Mouse (Mus musculus): Measurements from ENCODE around the gene Glrx. TPM values are rescaled to one million over a fixed set of nuclear protein-coding genes. Genes with fewer than 3 reads are reported as not detected.

Gene Glrx
- 4.1 TPM for polyA plus RNA-seq (2014; fragmentation: Illumina TruSeq; extraction: RNeasy Lipid Tissue Mini Kit (QIAGEN cat#74804); ENCODE audit: low read depth, low replicate concordance)

DNA sequence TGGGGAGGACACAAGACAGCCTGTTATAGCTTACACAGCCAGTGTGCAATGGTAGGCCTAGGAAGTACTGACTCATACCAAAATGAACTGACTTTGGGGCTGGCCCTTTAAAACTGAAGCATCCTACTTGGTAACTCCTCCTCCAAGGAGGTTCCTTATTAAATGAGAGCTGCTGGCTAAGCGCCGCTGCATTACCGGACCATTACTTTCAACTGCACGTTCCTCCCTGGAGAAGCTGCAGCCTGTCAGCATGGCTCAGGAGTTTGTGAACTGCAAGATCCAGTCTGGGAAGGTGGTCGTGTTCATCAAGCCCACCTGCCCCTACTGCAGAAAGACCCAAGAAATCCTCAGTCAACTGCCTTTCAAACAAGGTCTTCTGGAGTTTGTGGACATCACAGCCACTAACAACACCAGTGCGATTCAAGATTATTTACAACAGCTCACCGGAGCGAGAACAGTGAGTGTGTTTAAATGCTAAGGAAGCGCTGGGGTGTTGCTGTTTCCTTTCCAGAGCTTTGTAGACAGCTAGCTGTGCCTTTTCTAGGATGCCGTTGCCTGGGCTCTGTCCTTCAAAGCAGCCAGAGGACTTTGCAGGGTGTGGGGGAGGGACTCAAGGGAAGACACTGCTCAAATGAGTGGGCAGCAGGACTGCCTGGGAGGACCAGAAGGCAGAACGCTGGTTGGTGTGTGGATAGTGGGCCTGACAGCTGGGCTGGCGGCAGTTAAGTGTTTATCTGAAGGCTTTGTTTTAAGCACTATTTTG is at the start of gene Glrx:
Gene Glrx (plus strand): TSS at position 150 of the 763 bp plus-strand sequence.

Other genes starting within 250 kb of the Glrx start
- 170 TPM for gene Ell2, start 133.1 kb upstream of the Glrx start, polyA plus RNA-seq (2014; fragmentation: Illumina TruSeq; extraction: RNeasy Lipid Tissue Mini Kit (QIAGEN cat#74804); ENCODE audit: low read depth, low replicate concordance)
- 30.7 TPM for gene Rhobtb3, start 104.1 kb downstream of the Glrx start, polyA plus RNA-seq (2014; fragmentation: Illumina TruSeq; extraction: RNeasy Lipid Tissue Mini Kit (QIAGEN cat#74804); ENCODE audit: low read depth, low replicate concordance)
- gene Spata9, start 127.3 kb downstream of the Glrx start, polyA plus RNA-seq (2014; fragmentation: Illumina TruSeq; extraction: RNeasy Lipid Tissue Mini Kit (QIAGEN cat#74804); ENCODE audit: low read depth, low replicate concordance): 294 TPM
- 128 TPM for gene Rfesd, start 178.9 kb downstream of the Glrx start, polyA plus RNA-seq (2014; fragmentation: Illumina TruSeq; extraction: RNeasy Lipid Tissue Mini Kit (QIAGEN cat#74804); ENCODE audit: low read depth, low replicate concordance)
- not detected for gene Gpr150, start 217.1 kb downstream of the Glrx start, polyA plus RNA-seq (2014; fragmentation: Illumina TruSeq; extraction: RNeasy Lipid Tissue Mini Kit (QIAGEN cat#74804); ENCODE audit: low read depth, low replicate concordance)

All from testis, adult 10 weeks (tissue).